Mouse (Mus musculus): ENCODE data around the gene Ncoa3. TPM values are rescaled to one million over a fixed set of nuclear protein-coding genes. Genes with fewer than 3 reads are reported as not detected.
"Not testable (repeated sequence)": the region's sequence is repeated elsewhere in the genome, so short reads cannot be mapped to it uniquely, and the experiment has no call there.

The Ncoa3 gene
- total RNA-seq (2021): 10 to 100 TPM; 32.5 to 37.9 TPM
- long read RNA-seq, experiment 1, full-length matches to known transcripts: 1 of 5 reads
- long read RNA-seq, experiment 1, partial matches to known transcripts: 1 of 5 reads
- long read RNA-seq, experiment 1, other reads (novel, unspliced or antisense): 3 of 5 reads
- long read RNA-seq, experiment 2, full-length matches to known transcripts: 4 of 9 reads
- long read RNA-seq, experiment 2, partial matches to known transcripts: 2 of 9 reads
- long read RNA-seq, experiment 2, other reads (novel, unspliced or antisense): 3 of 9 reads

- intact Hi-C loops (cut with DNase I): loop anchor here (2.0 to 5.0 kb wide), 4 partner anchors 40 to 795 kb away; no protein-coding TSS in a partner anchor
- TF ChIP-seq CTCF (IDR thresholded peaks at IDR 0.05): no peak; the same call in 1 of the 2 replicates
- Histone ChIP-seq H3K4me3 (peak within 1 kb of the TSS; percentile 75), H3K27ac (peak within 1 kb of the TSS; percentile 92)
- peak; percentile 91 to 92 for DNase-seq (ENCODE audit: extremely low spot score in 1 of 2, low spot score in 2 of 2)
Observed at GRCm38 (mm10) chr2:165992270-165993172, at the start of gene Ncoa3. Gene Ncoa3 (plus strand): TSS chr2:165992636.

- TF ChIP-seq CTCF (IDR thresholded peaks at IDR 0.05): no peak
- H3K27ac ChIP-seq: no peak overlapping the region
- no peak for DNase-seq (ENCODE audit: extremely low spot score in 1 of 2, low spot score in 2 of 2)
- intact Hi-C loops (cut with DNase I): loop anchor here (10.0 kb wide), 1 partner anchor 362 kb away; no protein-coding TSS in a partner anchor
- H3K4me3 ChIP-seq: no peak overlapping the region
Observed at GRCm38 (mm10) chr2:165943113-165943512, 49.3 kb upstream of the Ncoa3 start.

DNA sequence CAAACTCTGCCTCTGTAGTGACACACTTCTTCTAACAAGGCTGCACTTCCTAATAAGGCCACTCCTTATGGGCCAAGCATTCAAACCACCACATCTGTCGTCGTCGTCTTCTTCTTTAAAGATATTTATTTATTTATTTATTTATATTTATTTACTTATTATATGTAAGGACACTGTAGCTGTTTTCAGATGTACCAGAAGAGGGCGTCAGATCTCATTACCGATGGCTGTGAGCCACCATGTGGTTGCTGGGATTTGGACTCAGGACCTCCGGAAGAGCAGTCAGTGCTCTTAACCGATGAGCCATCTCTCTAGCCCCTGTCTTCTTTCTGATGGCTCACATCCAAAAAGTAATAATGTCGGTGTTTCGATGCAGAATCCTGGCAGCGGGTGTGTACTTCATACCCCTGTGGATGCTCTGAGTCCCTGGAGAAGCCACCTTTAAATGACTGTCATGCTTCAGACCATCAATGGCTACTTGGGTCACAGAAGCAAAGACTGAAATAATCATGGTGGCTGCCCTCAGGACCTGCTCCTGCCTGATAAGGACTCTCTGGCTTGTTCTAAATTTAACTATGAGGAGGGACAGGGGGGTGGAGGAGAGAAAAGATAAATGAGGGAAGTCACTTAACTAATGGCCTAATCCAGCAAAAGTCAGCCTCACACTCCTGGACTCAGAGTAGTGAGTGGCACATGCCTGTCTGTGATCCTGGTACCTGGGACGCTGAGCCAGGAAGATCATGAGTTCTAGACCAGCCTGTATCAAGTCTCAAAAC lies 47.7 kb upstream of the Ncoa3 start:
- no peak; the same call in 1 of the 2 replicates for TF ChIP-seq CTCF (IDR thresholded peaks at IDR 0.05)
- no peak overlapping the region for H3K27ac ChIP-seq
- intact Hi-C loops (cut with DNase I): loop anchor here (10.0 kb wide), 1 partner anchor 360 kb away; no protein-coding TSS in a partner anchor
- DNase-seq (ENCODE audit: extremely low spot score in 1 of 2, low spot score in 2 of 2): no peak
- H3K4me3 ChIP-seq: no peak overlapping the region

- intact Hi-C loops (cut with DNase I): loop anchor here (10.0 kb wide), 1 partner anchor 359 kb away; no protein-coding TSS in a partner anchor
- no peak overlapping the region for H3K4me3 ChIP-seq
- TF ChIP-seq CTCF (IDR thresholded peaks at IDR 0.05): no peak
Observed at GRCm38 (mm10) chr2:165946046-165946564, 46.3 kb upstream of the Ncoa3 start.

GRCm38 (mm10) chr2:165948007-165948406 lies 44.4 kb upstream of the Ncoa3 start:
- no peak for DNase-seq (ENCODE audit: extremely low spot score in 1 of 2, low spot score in 2 of 2)
- H3K4me3 ChIP-seq: no peak overlapping the region
- intact Hi-C loops (cut with DNase I): loop anchor here (10.0 kb wide), 1 partner anchor 357 kb away; no protein-coding TSS in a partner anchor
- TF ChIP-seq CTCF (IDR thresholded peaks at IDR 0.05): no peak
- H3K27ac ChIP-seq: no peak overlapping the region; the same call in 1 of the 2 replicates

More at GRCm38 (mm10) chr2:165946046-165946564, 46.3 kb upstream of the Ncoa3 start:
- no peak overlapping the region for H3K27ac ChIP-seq
- no peak for DNase-seq (ENCODE audit: extremely low spot score in 1 of 2, low spot score in 2 of 2)

DNA sequence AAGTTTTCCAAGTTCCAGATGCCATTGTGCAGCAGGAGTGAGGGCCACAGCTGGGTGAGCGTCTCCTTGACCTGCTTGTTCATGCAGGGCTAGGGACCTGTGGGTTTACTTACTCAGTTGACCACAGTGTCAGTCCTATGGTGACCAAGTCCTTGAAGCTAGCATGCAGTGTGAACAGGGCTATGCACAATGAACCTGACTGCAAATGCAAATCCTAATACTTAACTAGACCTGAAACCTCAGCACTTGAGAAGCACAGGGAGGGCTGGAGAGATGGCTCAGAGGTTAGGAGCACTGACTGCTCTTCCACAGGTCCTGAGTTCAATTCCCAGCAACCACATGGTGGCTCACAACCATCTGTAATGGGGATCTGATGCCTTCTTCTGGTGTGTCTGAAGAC lies 43.7 kb upstream of the Ncoa3 start:
- intact Hi-C loops (cut with DNase I): loop anchor here (10.0 kb wide), 1 partner anchor 356 kb away; no protein-coding TSS in a partner anchor
- DNase-seq (ENCODE audit: extremely low spot score in 1 of 2, low spot score in 2 of 2): not testable (repeated sequence)

DNA sequence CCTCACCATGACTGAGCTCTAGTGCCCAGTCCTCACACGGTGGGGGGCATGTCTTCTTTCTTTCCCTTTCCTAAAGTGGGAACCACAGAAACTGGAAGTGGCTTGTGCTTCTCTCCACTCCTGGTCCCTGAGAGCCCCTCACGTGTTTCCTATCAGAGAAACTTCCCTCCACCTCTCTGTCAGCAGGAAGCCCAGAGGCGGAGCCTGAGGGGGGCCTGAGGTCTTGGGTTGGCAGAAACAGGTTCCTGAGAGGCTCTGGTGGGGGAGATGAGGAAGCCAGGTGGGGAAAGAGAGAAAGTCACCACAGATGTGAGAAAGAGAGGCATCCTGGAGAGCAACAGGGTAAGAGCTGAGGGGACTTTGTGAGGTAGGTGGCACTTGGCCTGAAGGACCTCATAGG lies 42.7 kb upstream of the Ncoa3 start:
- no peak overlapping the region for H3K27ac ChIP-seq
- no peak overlapping the region for H3K4me3 ChIP-seq
- TF ChIP-seq CTCF (IDR thresholded peaks at IDR 0.05): no peak
- intact Hi-C loops (cut with DNase I): loop anchor here (10.0 kb wide), 2 partner anchors 355 to 405 kb away; no protein-coding TSS in a partner anchor
- no peak for DNase-seq (ENCODE audit: extremely low spot score in 1 of 2, low spot score in 2 of 2)

More for the DNA sequence above, 43.7 kb upstream of the Ncoa3 start:
- not testable (repeated sequence) for H3K27ac ChIP-seq, H3K4me3 ChIP-seq

DNA sequence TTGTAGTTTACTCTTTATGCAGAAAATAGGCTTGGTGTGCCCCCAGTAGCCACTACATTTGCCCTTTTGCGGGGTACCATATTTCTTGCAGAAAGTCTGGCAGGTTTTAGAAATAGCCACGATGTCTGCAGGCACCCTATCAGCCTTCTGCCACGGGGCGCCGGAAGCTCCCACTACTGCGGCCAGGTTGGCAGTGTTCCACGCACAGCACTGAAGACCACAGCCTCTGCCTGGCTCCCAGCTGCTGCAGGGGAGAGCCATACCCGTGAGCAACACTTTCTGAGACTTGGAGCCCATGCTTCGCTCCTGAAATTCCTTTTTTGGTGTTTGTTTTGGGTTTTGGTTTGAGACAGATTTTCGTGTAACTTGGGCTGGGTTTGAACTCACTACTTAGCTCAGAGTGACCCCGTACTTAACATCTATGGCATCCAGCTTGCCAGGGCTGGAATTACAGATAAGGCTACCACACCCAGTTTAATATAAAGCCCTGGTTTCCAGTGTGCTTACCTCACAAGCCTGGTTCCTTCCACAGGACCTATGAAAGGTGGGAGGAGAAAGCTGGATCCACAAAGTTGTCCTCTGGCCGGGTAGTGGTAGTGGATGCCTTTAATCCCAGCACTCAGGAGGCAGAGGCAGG lies 40.9 kb upstream of the Ncoa3 start:
- Histone ChIP-seq H3K27ac (no peak overlapping the region), H3K4me3 (no peak overlapping the region)
- no peak for TF ChIP-seq CTCF (IDR thresholded peaks at IDR 0.05)
- DNase-seq (ENCODE audit: extremely low spot score in 1 of 2, low spot score in 2 of 2): no peak
- intact Hi-C loops (cut with DNase I): loop anchor here (10.0 kb wide), 1 partner anchor 407 kb away; no protein-coding TSS in a partner anchor

GRCm38 (mm10) chr2:165954872-165955271 lies 37.6 kb upstream of the Ncoa3 start:
- H3K4me3 ChIP-seq: no peak overlapping the region
- DNase-seq (ENCODE audit: extremely low spot score in 1 of 2, low spot score in 2 of 2): no peak
- TF ChIP-seq CTCF (IDR thresholded peaks at IDR 0.05): no peak
- intact Hi-C loops (cut with DNase I): loop anchor here (10.0 kb wide), 1 partner anchor 410 kb away; no protein-coding TSS in a partner anchor
- peak overlapping the region; percentile 6; the same call in 1 of the 2 replicates for H3K27ac ChIP-seq

DNA sequence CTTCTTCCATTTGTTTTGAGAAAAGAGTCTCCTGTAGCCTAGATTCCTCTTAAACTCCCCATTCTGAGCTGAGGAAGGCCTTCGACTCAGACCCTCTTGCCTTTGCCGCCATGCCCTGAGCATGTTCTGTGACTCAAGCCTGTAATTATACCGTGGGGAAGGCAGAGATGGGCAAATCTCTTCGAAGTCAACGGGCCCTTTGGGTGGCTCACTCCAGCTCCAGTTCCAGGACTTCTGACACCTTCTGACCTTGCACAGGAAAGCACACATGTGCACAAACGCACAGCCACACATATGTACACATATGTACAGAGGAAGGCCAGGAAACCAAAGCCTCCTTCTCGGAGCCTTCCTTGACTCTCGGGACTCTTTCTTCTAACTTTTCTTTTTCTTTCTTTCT lies 37.0 kb upstream of the Ncoa3 start:
- no peak for DNase-seq (ENCODE audit: extremely low spot score in 1 of 2, low spot score in 2 of 2)
- intact Hi-C loops (cut with DNase I): loop anchor here (10.0 kb wide), 1 partner anchor 411 kb away; no protein-coding TSS in a partner anchor
- no peak overlapping the region for H3K4me3 ChIP-seq
- TF ChIP-seq CTCF (IDR thresholded peaks at IDR 0.05): no peak
- no peak overlapping the region for H3K27ac ChIP-seq
